Comparison of ENCODE assay signal across 10 mouse cellular contexts in the genomic region with DNA sequence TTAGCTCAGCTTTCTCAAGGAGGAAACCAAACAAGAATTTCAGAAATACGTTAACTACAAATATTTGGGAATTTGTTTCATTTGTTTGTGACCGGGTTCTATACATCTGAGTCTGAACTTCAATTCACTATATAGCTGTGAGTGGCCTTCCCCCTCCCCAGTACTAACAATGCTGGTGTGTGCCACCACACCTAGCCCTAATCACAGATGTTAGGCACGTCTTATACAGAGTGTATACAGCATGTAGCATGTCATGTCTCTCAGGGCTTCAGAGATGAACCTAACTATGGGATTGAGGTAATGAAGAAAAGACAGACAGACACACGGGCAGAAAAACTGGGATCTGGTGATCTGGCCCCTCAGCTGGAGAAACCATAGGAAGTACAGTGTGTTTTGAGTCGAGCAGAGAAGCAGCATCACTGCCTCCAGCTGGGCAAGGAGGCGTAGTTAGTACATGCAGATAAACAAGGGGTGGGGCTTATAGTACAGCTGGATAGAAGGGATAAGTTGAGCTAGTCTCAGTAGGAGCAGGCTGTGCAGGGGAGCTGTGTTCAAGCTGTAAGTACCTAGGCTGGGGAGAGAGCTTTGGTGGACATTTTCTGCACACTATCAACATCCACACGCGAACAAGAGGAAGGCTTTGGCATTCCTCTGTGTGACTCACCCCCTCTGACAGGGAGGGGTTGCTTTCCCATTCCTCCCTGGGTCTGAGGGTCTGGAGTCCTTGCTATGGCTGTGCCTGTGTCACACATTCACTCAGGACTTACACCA. TPM values are rescaled to one million over a fixed set of nuclear protein-coding genes. Genes with fewer than 3 reads are reported as not detected.
DNase-seq lines count a peak whose midpoint lies in the region; ATAC-seq and TF ChIP-seq lines count a peak whose summit lies in the region.
"Had no signal": no experiment of that assay in that cellular context is flagged by ENCODE, and none has a peak within 500 bp of the region (broad histone marks: within the 10 kb centered on the region; RNA-seq: fewer than 3 reads in every experiment).

No protein-coding gene starts in this region.

- ATAC-seq in forebrain, postnatal 0 days, result peak; percentile 48
- ATAC-seq in intestine, embryonic 14.5 days (replicated peaks; ENCODE audit: low FRiP score, low TSS enrichment, low read depth), result 0 out of 2 replicates have a peak, but pooled peaks have one; percentile 20
- ATAC-seq in stomach, embryonic 14.5 days (ENCODE audit: insufficient number of reproducible peaks, insufficient read depth, low FRiP score, low read depth), result peak; percentile 88; the same call in 1 of the 2 replicates

- no peak overlapping the region for H3K9ac ChIP-seq in forebrain, postnatal 0 days
- H3K9ac ChIP-seq in intestine, embryonic 14.5 days (ENCODE audit: low read length), result no peak overlapping the region
- no peak overlapping the region for H3K9ac ChIP-seq in stomach, embryonic 14.5 days (replicated peaks; ENCODE audit: low read depth, low read length)

- no peak overlapping the region for H3K4me2 ChIP-seq in forebrain, postnatal 0 days (ENCODE audit: low read depth)
- no peak overlapping the region for H3K4me2 ChIP-seq in intestine, embryonic 14.5 days (ENCODE audit: low read length)
- H3K4me2 ChIP-seq in stomach, embryonic 14.5 days (replicated peaks; ENCODE audit: low read depth, low read length), result no peak overlapping the region

- DNase-seq in forebrain, postnatal 0 days, result no peak
- DNase-seq in forebrain, embryonic 10.5 days (ENCODE audit: extremely low spot score, low spot score), result no peak
- DNase-seq in lung, postnatal 10 days, result peak; percentile 11
- DNase-seq in lung, adult 2 months, result no peak
- no peak for DNase-seq in intestine, embryonic 14.5 days (ENCODE audit: low spot score)
- DNase-seq in thymus, postnatal 36 days, result no peak
- DNase-seq in neural tube, embryonic 10.5 days (ENCODE audit: extremely low spot score, low spot score), result no peak
- DNase-seq: kidney, adult 18-20 months had no signal

- H3K4me1 ChIP-seq in forebrain, postnatal 0 days (ENCODE audit: insufficient read depth), result no peaks in the 10 kb centered on the region
- H3K4me1 ChIP-seq in forebrain, embryonic 10.5 days, result peaks cover 19% of the 10 kb centered on the region
- H3K4me1 ChIP-seq in lung, adult 2 months (ENCODE audit: control insufficient read depth, insufficient read depth, low read length), result peaks cover 17% of the 10 kb centered on the region
- no peaks in the 10 kb centered on the region; the same call in 1 of the 2 replicates for H3K4me1 ChIP-seq in intestine, embryonic 14.5 days (replicated peaks; ENCODE audit: control insufficient read depth, insufficient read depth, low read length)
- H3K4me1 ChIP-seq in stomach, embryonic 14.5 days (ENCODE audit: control insufficient read depth, insufficient read depth, low read length), result no peaks in the 10 kb centered on the region

- no peaks in the 10 kb centered on the region for H3K36me3 ChIP-seq in forebrain, postnatal 0 days (ENCODE audit: insufficient read depth)
- H3K36me3 ChIP-seq in forebrain, embryonic 10.5 days (replicated peaks), result peaks cover 7% of the 10 kb centered on the region
- H3K36me3 ChIP-seq in intestine, embryonic 14.5 days (ENCODE audit: control insufficient read depth, insufficient read depth, low read length), result no peaks in the 10 kb centered on the region
- no peaks in the 10 kb centered on the region for H3K36me3 ChIP-seq in stomach, embryonic 14.5 days (ENCODE audit: control insufficient read depth, insufficient read depth, low read length)

- no peaks in the 10 kb centered on the region for H3K27me3 ChIP-seq in forebrain, postnatal 0 days (ENCODE audit: insufficient read depth, low read length)
- no peaks in the 10 kb centered on the region for H3K27me3 ChIP-seq in forebrain, embryonic 10.5 days (ENCODE audit: poor library complexity, severe bottlenecking)
- H3K27me3 ChIP-seq in intestine, embryonic 14.5 days (replicated peaks; ENCODE audit: control insufficient read depth, insufficient read depth, low read length), result no peaks in the 10 kb centered on the region
- no peaks in the 10 kb centered on the region for H3K27me3 ChIP-seq in stomach, embryonic 14.5 days (ENCODE audit: control insufficient read depth, insufficient read depth, low read length)

- 58% methylated on average over 8 of the region's 8 CpGs for WGBS in forebrain, postnatal 0 days
- WGBS in forebrain, embryonic 10.5 days, result 63% methylated on average over 8 of the region's 8 CpGs
- 39% methylated on average over 8 of the region's 8 CpGs for WGBS in lung, adult 2 months
- WGBS in intestine, embryonic 14.5 days, result 41% methylated on average over 8 of the region's 8 CpGs
- WGBS in stomach, embryonic 14.5 days, result 48% methylated on average over 8 of the region's 8 CpGs

- TF ChIP-seq CTCF in forebrain, postnatal 0 days (IDR thresholded peaks at IDR 0.05; ENCODE audit: low read depth), result no peak
- no peak for TF ChIP-seq CTCF in lung, adult 2 months (IDR thresholded peaks at IDR 0.05; ENCODE audit: insufficient read depth, low read length)

- TF ChIP-seq POLR2A in lung, adult 2 months (IDR thresholded peaks at IDR 0.05; ENCODE audit: borderline replicate concordance, extremely low read depth, low read depth, low read length), result no peak

- no peak overlapping the region for H3K27ac ChIP-seq in forebrain, postnatal 0 days (ENCODE audit: low read depth, low read length)
- H3K27ac ChIP-seq in forebrain, embryonic 10.5 days, result no peak overlapping the region
- no peak overlapping the region for H3K27ac ChIP-seq in intestine, embryonic 14.5 days (ENCODE audit: low read depth)
- H3K27ac ChIP-seq in stomach, embryonic 14.5 days (ENCODE audit: low read length), result no peak overlapping the region
- H3K27ac ChIP-seq: macrophage had no signal

- no peaks in the 10 kb centered on the region for H3K9me3 ChIP-seq in forebrain, postnatal 0 days (ENCODE audit: low read length)
- peaks cover 8% of the 10 kb centered on the region; the same call in 1 of the 2 replicates for H3K9me3 ChIP-seq in forebrain, embryonic 10.5 days
- H3K9me3 ChIP-seq in intestine, embryonic 14.5 days (ENCODE audit: control insufficient read depth, low read length), result peaks cover 4% of the 10 kb centered on the region; the same call in 1 of the 2 replicates
- peaks cover 3% of the 10 kb centered on the region; the same call in 1 of the 2 replicates for H3K9me3 ChIP-seq in stomach, embryonic 14.5 days (ENCODE audit: control insufficient read depth, low read depth, low read length)

- H3K4me3 ChIP-seq in forebrain, postnatal 0 days (ENCODE audit: low read depth, low read length), result no peak overlapping the region
- H3K4me3 ChIP-seq in forebrain, embryonic 10.5 days, result no peak overlapping the region
- no peak overlapping the region for H3K4me3 ChIP-seq in lung, adult 2 months (replicated peaks; ENCODE audit: extremely low read depth, low read depth, low read length)
- no peak overlapping the region for H3K4me3 ChIP-seq in intestine, embryonic 14.5 days (ENCODE audit: low read depth, low read length)
- no peak overlapping the region for H3K4me3 ChIP-seq in stomach, embryonic 14.5 days (ENCODE audit: low read depth, low read length)

RNA-seq across cellular contexts. Expression of a gene that starts 8.1 kb away (rescaled TPM):
- 85.3 and 92.8 TPM in 2 replicates for total RNA-seq in forebrain, postnatal 0 days (2014; rRNA removed)
- 25.6 and 30.8 TPM in 2 replicates for polyA plus RNA-seq in forebrain, postnatal 0 days (2015; fragmentation: Nextera tagmentation; extraction: Ambion mirVana)
- polyA plus RNA-seq in forebrain, embryonic 10.5 days (2016; fragmentation: Nextera tagmentation; extraction: Ambion mirVana), result 40.8 and 41.0 TPM in 2 replicates
- 19.3 and 19.9 TPM in 2 replicates for polyA plus RNA-seq in lung, adult 2 months (2012; rRNA removed)
- 48.6 and 50.6 TPM in 2 replicates for polyA plus RNA-seq in intestine, embryonic 14.5 days (2014; fragmentation: Nextera tagmentation; extraction: Ambion mirVana)
- 62.2 and 63.6 TPM in 2 replicates for polyA plus RNA-seq in stomach, embryonic 14.5 days (2014; fragmentation: Nextera tagmentation; extraction: Ambion mirVana)

RNA-seq across cellular contexts. Expression of a gene that starts 9.0 kb away (rescaled TPM):
- total RNA-seq in forebrain, postnatal 0 days (2014; rRNA removed), result 41.6 and 57.0 TPM in 2 replicates
- polyA plus RNA-seq in forebrain, postnatal 0 days (2015; fragmentation: Nextera tagmentation; extraction: Ambion mirVana), result 60.2 and 65.6 TPM in 2 replicates
- 40.3 and 41.7 TPM in 2 replicates for polyA plus RNA-seq in forebrain, embryonic 10.5 days (2016; fragmentation: Nextera tagmentation; extraction: Ambion mirVana)
- 8.8 and 10.9 TPM in 2 replicates for polyA plus RNA-seq in lung, adult 2 months (2012; rRNA removed)
- 29.5 and 31.5 TPM in 2 replicates for polyA plus RNA-seq in intestine, embryonic 14.5 days (2014; fragmentation: Nextera tagmentation; extraction: Ambion mirVana)
- 29.6 and 34.1 TPM in 2 replicates for polyA plus RNA-seq in stomach, embryonic 14.5 days (2014; fragmentation: Nextera tagmentation; extraction: Ambion mirVana)

Comparison
In these comparisons a context has a peak if more than half of its experiments do, and no peak if none do; other contexts are left out.
1. ATAC-seq: peak in every context shown above with its lines; median percentile 88 in stomach, embryonic 14.5 days; 48 in forebrain, postnatal 0 days; 20 in intestine, embryonic 14.5 days.